Mouse (Mus musculus): Measurements from ENCODE around the gene Wipi1.

DNA sequence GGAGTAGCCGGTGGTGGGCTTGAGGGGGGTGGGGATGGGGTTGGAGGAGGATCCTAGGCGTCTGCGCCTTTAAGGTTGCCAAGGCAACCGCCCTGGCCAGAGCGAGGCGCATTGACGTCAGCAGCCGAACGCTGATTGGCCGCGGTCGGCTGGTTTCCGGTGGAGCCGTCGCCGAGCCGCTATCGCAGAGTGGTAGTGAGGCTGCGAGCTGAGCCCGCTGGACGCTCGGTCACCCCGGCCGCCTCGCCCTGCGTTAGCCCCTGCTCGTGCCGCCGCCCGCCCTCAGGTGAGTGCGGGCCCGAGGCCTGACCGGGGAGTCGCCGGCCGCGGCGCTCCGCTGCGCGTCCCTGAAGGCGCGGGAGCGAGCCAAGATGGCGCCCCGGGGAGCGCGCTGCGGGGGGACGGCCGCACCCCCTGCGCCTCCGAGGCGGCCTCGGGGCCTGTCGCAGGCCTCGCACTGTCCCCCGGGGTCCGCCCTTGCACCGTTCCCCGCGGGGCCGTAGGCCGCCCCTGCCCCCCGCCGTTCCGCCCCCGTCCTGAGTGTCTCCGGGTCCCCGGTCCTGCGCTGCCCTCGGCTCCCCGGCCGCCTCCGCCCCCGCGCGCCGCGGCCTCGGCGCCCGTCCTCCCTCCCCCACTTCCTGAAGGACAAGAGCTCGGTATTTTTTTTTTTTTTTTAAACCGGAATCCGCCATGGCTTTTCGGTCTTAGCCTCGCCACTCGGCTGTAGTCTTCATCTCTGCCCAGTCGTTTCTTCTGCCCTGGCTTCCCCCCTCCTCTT, 39.2 kb upstream of the Wipi1 start:
- TF ChIP-seq CTCF (conservative IDR thresholded peaks at IDR 0.05; ENCODE audit: low read length) (no peak), NANOG (IDR thresholded peaks at IDR 0.05; ENCODE audit: borderline replicate concordance, low read length) (no peak)
